Mouse (Mus musculus) ES-E14 (cell line): ENCODE data around the gene Manba. TPM values are rescaled to one million over a fixed set of nuclear protein-coding genes. Genes with fewer than 3 reads are reported as not detected.

ENCODE experiments used
- DNase-seq: peaks from one replicate; pipeline ENCODE4 v3.0.0-alpha.2; 2013; ENCODE audit warnings: low read depth, low spot score
- H3K27ac ChIP-seq: 2 replicates; pipeline ENCODE4 v1.5.1; 2012; ENCODE audit warnings: low read depth, mild to moderate bottlenecking, low read length, moderate library complexity, mixed read lengths; ENCODE audit not compliant: poor library complexity, insufficient read depth, severe bottlenecking
- H3K36me3 ChIP-seq: 2 replicates; pipeline ENCODE4 v1.6.1; 2012; ENCODE audit warnings: mild to moderate bottlenecking, low read length, moderate library complexity, mixed read lengths; ENCODE audit not compliant: control insufficient read depth, poor library complexity, insufficient read depth, severe bottlenecking
- H3K4me1 ChIP-seq, 2 experiments: fragments of 150-350 bp in 1 of 2; sonication (generic) in 1 of 2; 2 replicates each; pipeline ENCODE4 v1.6.1; 2012; ENCODE audit warnings: low read length in 2 of 2, mild to moderate bottlenecking in 1 of 2, mixed read lengths in 1 of 2; ENCODE audit not compliant: control insufficient read depth in 2 of 2, insufficient read depth in 2 of 2, poor library complexity in 1 of 2
- H3K4me3 ChIP-seq, 2 experiments: fragments of 150-350 bp in 1 of 2; sonication (generic) in 1 of 2; 2 replicates each; pipeline ENCODE4 v1.5.1; 2012; ENCODE audit warnings: low read length in 2 of 2, low read depth in 1 of 2, mild to moderate bottlenecking in 1 of 2, mixed read lengths in 1 of 2; ENCODE audit not compliant: insufficient read depth in 1 of 2, poor library complexity in 1 of 2, severe bottlenecking in 1 of 2
- H3K9ac ChIP-seq: 2 replicates; pipeline ENCODE4 v1.6.1; 2012; ENCODE audit warnings: low read depth, mild to moderate bottlenecking, low read length, mixed read lengths; ENCODE audit not compliant: poor library complexity, insufficient read depth, severe bottlenecking
- H3K9me3 ChIP-seq: fragments of 150-350 bp; sonication (generic); 2 replicates; pipeline ENCODE4 v1.6.1; 2012; ENCODE audit warnings: low read depth, mild to moderate bottlenecking, low read length; ENCODE audit not compliant: control insufficient read depth, insufficient read depth
- CHD2 ChIP-seq: IDR thresholded peaks from 2 replicates; pipeline ENCODE4 v1.6.1; 2014; ENCODE audit warnings: mild to moderate bottlenecking, low read depth, low read length, inconsistent platforms
- HCFC1 ChIP-seq: IDR thresholded peaks from 2 replicates; pipeline ENCODE4 v1.6.1; 2012; ENCODE audit warnings: low read length, inconsistent platforms, borderline replicate concordance; ENCODE audit not compliant: insufficient read depth
- MAFK ChIP-seq: IDR thresholded peaks from 2 replicates; pipeline ENCODE4 v1.6.1; 2014; ENCODE audit warnings: mild to moderate bottlenecking, low read depth, low read length, inconsistent platforms; ENCODE audit not compliant: insufficient read depth
- ZC3H11A ChIP-seq: IDR thresholded peaks from 2 replicates; pipeline ENCODE4 v1.6.1; 2012; ENCODE audit warnings: low read depth, mild to moderate bottlenecking, inconsistent platforms, low read length, borderline replicate concordance
- ZNF384 ChIP-seq: IDR thresholded peaks from 2 replicates; pipeline ENCODE4 v1.6.1; 2012; ENCODE audit warnings: low read depth, low read length, inconsistent platforms
- in situ Hi-C, 2 experiments: fragments of 600-800 bp; cut with MboI; formaldehyde crosslinking; loops; one replicate each; pipeline ENCODE4 v1.15.1; 2025; ENCODE audit warnings: low sequenced_read_pairs in 2 of 2, inconsistent platforms in 1 of 2; ENCODE audit not compliant: unreplicated experiment in 2 of 2
- total RNA-seq: library from RNA; depleted of rRNA; stranded (reverse); fragments of 300-350 nt; gene quantifications from 2 replicates; pipeline ENCODE4 v1.2.3, GENCODE M21; 2012

Manba gene
- total RNA-seq, 1 experiment: 75.2 TPM

DNA sequence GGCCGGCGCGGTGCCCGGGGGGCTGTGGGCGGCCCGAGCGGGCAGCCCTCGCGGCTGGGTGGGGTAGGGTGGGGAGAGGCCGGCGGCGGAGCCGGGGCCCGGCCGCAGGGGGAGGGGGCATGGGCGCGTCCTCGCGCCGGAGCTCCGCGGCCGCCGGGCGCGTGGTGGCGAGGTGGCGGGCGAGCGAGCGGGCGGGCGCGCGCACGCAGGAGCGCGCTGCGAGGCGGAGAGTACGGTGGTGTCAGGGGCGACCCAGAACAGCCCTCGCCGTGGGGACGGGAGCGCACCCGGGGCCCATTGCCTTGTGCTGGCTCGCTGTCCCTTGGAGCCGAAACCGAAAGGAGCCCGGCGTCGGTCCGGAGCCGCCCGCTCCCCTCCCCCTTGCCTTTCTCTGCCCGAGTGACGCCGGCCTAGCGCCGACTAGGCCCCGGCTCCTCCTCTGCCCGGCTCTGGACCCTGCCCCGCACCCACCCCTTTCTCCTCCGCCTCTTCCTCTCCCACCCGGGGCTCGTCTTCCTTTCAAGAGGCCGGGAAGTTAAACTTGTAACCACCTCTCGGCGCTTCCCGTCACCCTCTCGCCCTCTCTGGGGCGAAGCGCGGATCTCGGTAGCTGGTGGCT is 46.4 kb upstream of the Manba start:
- no peaks in the 10 kb centered on the region for H3K9me3 ChIP-seq
- H3K36me3 ChIP-seq: peaks cover 5% of the 10 kb centered on the region; the same call in 1 of the 2 replicates
- peak overlapping the region; percentile 93 to 96 for H3K4me3 ChIP-seq
- H3K9ac ChIP-seq: peak overlapping the region; percentile 97
- H3K4me1 ChIP-seq: peaks cover 0 to 15% of the 10 kb centered on the region in 2 experiments; a peak in 2 of 4 replicates
- in situ Hi-C loops: no loop called here
- peak overlapping the region; percentile 97 for H3K27ac ChIP-seq
- DNase-seq: peak; percentile 51
- TF ChIP-seq HCFC1: no peak; the same call in 1 of the 2 replicates
- no peak for TF ChIP-seq ZNF384
- TF ChIP-seq CHD2: no peak
- TF ChIP-seq ZC3H11A: no peak
- TF ChIP-seq MAFK: no peak

DNA sequence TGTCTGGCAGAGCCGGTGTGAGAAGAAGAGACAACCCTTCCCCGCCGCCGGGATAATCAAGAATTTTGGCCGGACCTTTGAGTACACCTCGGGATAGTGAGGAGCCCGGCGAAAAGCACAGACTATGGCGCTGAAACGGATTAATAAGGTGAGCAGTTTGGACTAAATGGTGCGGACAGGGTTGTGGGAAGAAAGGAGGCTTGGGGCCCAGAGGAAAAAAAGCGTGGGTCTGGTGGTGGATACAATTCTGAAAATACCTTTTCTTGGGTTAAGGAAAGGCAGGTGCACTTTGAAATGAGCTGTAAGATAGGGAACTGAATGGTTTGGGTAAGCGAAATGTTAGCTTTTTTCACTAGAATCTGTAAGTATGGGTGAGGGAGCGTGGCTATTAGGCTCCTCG is 45.8 kb upstream of the Manba start:
- in situ Hi-C loops: no loop called here
- H3K4me3 ChIP-seq: peak overlapping the region; percentile 93 to 96
- peak overlapping the region; percentile 97; the same call in 1 of the 2 replicates for H3K27ac ChIP-seq
- peak overlapping the region; percentile 97 for H3K9ac ChIP-seq
- H3K9me3 ChIP-seq: no peaks in the 10 kb centered on the region
- peaks cover 0 to 21% of the 10 kb centered on the region in 2 experiments; a peak in 3 of 4 replicates for H3K4me1 ChIP-seq
- DNase-seq: no peak
- no peak for TF ChIP-seq MAFK
- no peak for TF ChIP-seq HCFC1
- TF ChIP-seq ZC3H11A: no peak
- no peak for TF ChIP-seq CHD2
- no peak for TF ChIP-seq ZNF384
- H3K36me3 ChIP-seq: peaks cover 5% of the 10 kb centered on the region; the same call in 1 of the 2 replicates

DNA sequence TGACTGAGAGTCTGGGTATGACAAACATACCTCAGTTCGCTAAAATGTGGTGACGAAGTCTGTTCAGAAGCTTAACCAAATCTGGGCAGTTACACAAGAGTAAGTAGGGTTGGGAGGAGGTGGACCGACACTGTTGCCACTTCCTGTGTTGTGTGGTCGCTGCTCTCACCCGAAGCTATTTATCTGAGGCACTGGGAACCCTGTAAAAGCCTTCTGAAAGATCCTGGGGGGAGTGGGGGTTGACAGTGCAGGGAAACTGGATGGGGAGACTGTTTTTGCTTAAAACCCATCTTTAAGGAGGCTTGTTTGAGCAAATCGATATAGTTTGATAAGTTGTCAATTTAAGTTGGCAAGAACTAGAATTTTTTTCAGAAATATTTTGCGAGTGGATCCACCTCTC is 45.2 kb upstream of the Manba start:
- H3K9ac ChIP-seq: peak overlapping the region; percentile 97
- H3K27ac ChIP-seq: peak overlapping the region; percentile 38; the same call in 1 of the 2 replicates
- no peak for TF ChIP-seq CHD2
- TF ChIP-seq ZC3H11A: no peak
- no peak for TF ChIP-seq HCFC1
- TF ChIP-seq MAFK: no peak
- no peak for TF ChIP-seq ZNF384
- in situ Hi-C loops: no loop called here
- H3K4me3 ChIP-seq: peak overlapping the region; percentile 93 to 96
- H3K4me1 ChIP-seq: peaks cover 0 to 23% of the 10 kb centered on the region in 2 experiments; a peak in 3 of 4 replicates
- DNase-seq: no peak
- no peaks in the 10 kb centered on the region for H3K9me3 ChIP-seq
- peaks cover 5% of the 10 kb centered on the region; the same call in 1 of the 2 replicates for H3K36me3 ChIP-seq

DNA sequence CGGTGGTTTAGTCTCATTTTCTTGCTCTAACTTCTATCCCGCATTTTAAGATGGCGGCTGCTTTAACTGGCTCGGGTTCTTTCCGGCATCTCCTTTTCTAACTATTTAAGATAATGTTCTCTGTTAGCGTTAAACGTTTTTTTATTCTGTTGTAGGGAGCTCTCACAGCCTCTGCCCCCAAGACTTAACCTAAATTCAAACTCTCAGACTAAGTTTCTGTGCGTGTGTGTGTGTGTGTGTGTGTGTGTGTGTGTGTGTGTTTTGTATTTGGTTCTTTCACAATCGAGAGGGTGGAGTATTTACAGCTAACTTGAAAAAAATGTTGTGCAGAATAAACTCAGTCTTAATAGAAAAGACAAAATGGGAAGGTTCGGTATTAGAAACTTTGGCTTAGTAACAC is 44.8 kb upstream of the Manba start:
- Histone ChIP-seq H3K36me3 (peaks cover 5% of the 10 kb centered on the region; the same call in 1 of the 2 replicates), H3K4me3 (peak overlapping the region; percentile 93 to 96), H3K4me1 (peaks cover 0 to 23% of the 10 kb centered on the region in 2 experiments; a peak in 3 of 4 replicates), H3K9ac (peak overlapping the region; percentile 66; the same call in 1 of the 2 replicates), H3K27ac (no peak overlapping the region), H3K9me3 (no peaks in the 10 kb centered on the region)
- no peak for DNase-seq
- TF ChIP-seq ZC3H11A (no peak), MAFK (no peak), HCFC1 (no peak), CHD2 (no peak), ZNF384 (no peak)
- in situ Hi-C loops: no loop called here
